Mouse (Mus musculus) liver, embryonic 11.5 days (tissue): ENCODE results near the gene Timp2. TPM values are rescaled to one million over a fixed set of nuclear protein-coding genes. Genes with fewer than 3 reads are reported as not detected.

Experiments used
- ATAC-seq: fragments of 200-750 bp; cut with Nextera tagmentation; replicated peaks from 2 replicates; pipeline ENCODE4 v1.8.0; 2017; ENCODE audit warnings: moderate number of reproducible peaks, mild to moderate bottlenecking, moderate TSS enrichment, moderate library complexity; ENCODE audit not compliant: low FRiP score
- DNase-seq: peaks from one replicate; pipeline ENCODE4 v3.0.0-alpha.2; 2017; ENCODE audit warnings: low spot score
- H3K27ac ChIP-seq: fragments of 300-500 bp; sonication (generic); 2 replicates; pipeline ENCODE4 v1.5.1; 2014; ENCODE audit warnings: mild to moderate bottlenecking, low read depth, low read length, control low read depth
- H3K27me3 ChIP-seq: fragments of 300-500 bp; sonication (generic); replicated peaks from 2 replicates; pipeline ENCODE4 v1.6.1; 2014; ENCODE audit warnings: low read length, mixed read lengths; ENCODE audit not compliant: control insufficient read depth, insufficient read depth
- H3K36me3 ChIP-seq: fragments of 300-500 bp; sonication (generic); 2 replicates; pipeline ENCODE4 v1.6.1; 2014; ENCODE audit warnings: mild to moderate bottlenecking, low read length, moderate library complexity, mixed read lengths; ENCODE audit not compliant: control insufficient read depth, insufficient read depth
- H3K4me1 ChIP-seq: fragments of 300-500 bp; sonication (generic); replicated peaks from 2 replicates; pipeline ENCODE4 v1.6.1; 2014; ENCODE audit warnings: low read length, mixed read lengths; ENCODE audit not compliant: control insufficient read depth, insufficient read depth
- H3K4me2 ChIP-seq: fragments of 300-500 bp; sonication (generic); 2 replicates; pipeline ENCODE4 v1.6.1; 2014; ENCODE audit warnings: mild to moderate bottlenecking, control low read depth, moderate library complexity
- H3K4me3 ChIP-seq: fragments of 300-500 bp; sonication (generic); 2 replicates; pipeline ENCODE4 v1.5.1; 2014; ENCODE audit warnings: low read depth, low read length, control low read depth
- H3K9ac ChIP-seq: fragments of 300-500 bp; sonication (generic); 2 replicates; pipeline ENCODE4 v1.6.1; 2014; ENCODE audit warnings: low read depth, low read length, control low read depth
- H3K9me3 ChIP-seq: fragments of 300-500 bp; sonication (generic); 2 replicates; pipeline ENCODE4 v1.6.1; 2016; ENCODE audit warnings: low read length, inconsistent platforms, mixed read lengths; ENCODE audit not compliant: control insufficient read depth
- WGBS: fragments of 180-500 bp; shearing (Covaris S2); extraction: QIAGEN DNeasy Blood & Tissue Kit; methylation state at CpG from one replicate; pipeline ENCODE4 v1.1.7; 2014; 5-methylcytosine and 5-hydroxymethylcytosine counted together
- polyA plus RNA-seq: library from polyadenylated mRNA; unstranded; fragments of >200 nt; fragmentation: Nextera tagmentation; extraction: Ambion mirVana; gene quantifications from 2 replicates; pipeline ENCODE4 v1.2.1, GENCODE M21; 2014

Timp2 gene
- polyA plus RNA-seq, 1 experiment from 2014 or later: 17.8 TPM

- no peaks in the 10 kb centered on the region for H3K9me3 ChIP-seq
- DNase-seq (no peak), ATAC-seq (no peak)
- H3K27ac ChIP-seq: no peak overlapping the region
- H3K27me3 ChIP-seq: no peaks in the 10 kb centered on the region
- no peak overlapping the region for H3K9ac ChIP-seq
- no peaks in the 10 kb centered on the region for H3K36me3 ChIP-seq
- no peaks in the 10 kb centered on the region for H3K4me1 ChIP-seq
- no peak overlapping the region for H3K4me2 ChIP-seq
- no peak overlapping the region for H3K4me3 ChIP-seq
- 67% methylated on average over 8 of the region's 8 CpGs for WGBS
These were observed 17.9 kb downstream of the Timp2 start for GRCm38 (mm10) chr11:118337491-118338168.

GRCm38 (mm10) chr11:118333431-118333830, 22.1 kb downstream of the Timp2 start:
- ATAC-seq (no peak), DNase-seq (no peak)
- no peaks in the 10 kb centered on the region; the same call in 1 of the 2 replicates for H3K36me3 ChIP-seq
- H3K27ac ChIP-seq: no peak overlapping the region
- H3K4me1 ChIP-seq: no peaks in the 10 kb centered on the region
- no peak overlapping the region for H3K4me2 ChIP-seq
- no peak overlapping the region for H3K9ac ChIP-seq
- 86% methylated on average over 17 of the region's 17 CpGs for WGBS
- H3K27me3 ChIP-seq: no peaks in the 10 kb centered on the region
- H3K9me3 ChIP-seq: no peaks in the 10 kb centered on the region
- H3K4me3 ChIP-seq: no peak overlapping the region

- 85% methylated on average over 11 of the region's 11 CpGs for WGBS
- H3K4me3 ChIP-seq: no peak overlapping the region
These were observed 23.2 kb downstream of the Timp2 start for GRCm38 (mm10) chr11:118332376-118332775.

GRCm38 (mm10) chr11:118330777-118331176, 24.8 kb downstream of the Timp2 start:
- Histone ChIP-seq H3K36me3 (no peaks in the 10 kb centered on the region; the same call in 1 of the 2 replicates), H3K4me3 (no peak overlapping the region), H3K9me3 (no peaks in the 10 kb centered on the region), H3K27me3 (no peaks in the 10 kb centered on the region), H3K4me1 (peaks cover 3% of the 10 kb centered on the region; the same call in 1 of the 2 replicates), H3K4me2 (no peak overlapping the region), H3K9ac (no peak overlapping the region), H3K27ac (no peak overlapping the region)
- DNase-seq: no peak
- WGBS: 91% methylated on average over 16 of the region's 16 CpGs
- ATAC-seq: no peak

More at GRCm38 (mm10) chr11:118332376-118332775, 23.2 kb downstream of the Timp2 start:
- Histone ChIP-seq H3K9ac (no peak overlapping the region), H3K27me3 (no peaks in the 10 kb centered on the region), H3K4me2 (no peak overlapping the region), H3K36me3 (no peaks in the 10 kb centered on the region; the same call in 1 of the 2 replicates), H3K9me3 (no peaks in the 10 kb centered on the region), H3K27ac (no peak overlapping the region), H3K4me1 (no peaks in the 10 kb centered on the region)
- DNase-seq (no peak), ATAC-seq (no peak)

- H3K4me1 ChIP-seq: peaks cover 3% of the 10 kb centered on the region; the same call in 1 of the 2 replicates
- H3K4me2 ChIP-seq: no peak overlapping the region
- no peaks in the 10 kb centered on the region; the same call in 1 of the 2 replicates for H3K36me3 ChIP-seq
- no peaks in the 10 kb centered on the region for H3K27me3 ChIP-seq
- H3K27ac ChIP-seq: no peak overlapping the region
- H3K9me3 ChIP-seq: no peaks in the 10 kb centered on the region
- ATAC-seq (no peak), DNase-seq (no peak)
- H3K4me3 ChIP-seq: no peak overlapping the region
- H3K9ac ChIP-seq: no peak overlapping the region
- 88% methylated on average over 14 of the region's 14 CpGs for WGBS
These were observed 25.2 kb downstream of the Timp2 start for GRCm38 (mm10) chr11:118330361-118330760.

- DNase-seq: no peak
- H3K36me3 ChIP-seq: no peaks in the 10 kb centered on the region; the same call in 1 of the 2 replicates
- 81% methylated on average over 5 of the region's 5 CpGs for WGBS
- H3K27ac ChIP-seq: no peak overlapping the region
- H3K4me1 ChIP-seq: peaks cover 3% of the 10 kb centered on the region
- no peaks in the 10 kb centered on the region for H3K9me3 ChIP-seq
- H3K4me2 ChIP-seq: no peak overlapping the region
- H3K9ac ChIP-seq: no peak overlapping the region
- no peak for ATAC-seq
- H3K27me3 ChIP-seq: no peaks in the 10 kb centered on the region
- no peak overlapping the region for H3K4me3 ChIP-seq
These were observed 26.6 kb downstream of the Timp2 start for GRCm38 (mm10) chr11:118328947-118329346.

- Histone ChIP-seq H3K4me2 (no peak overlapping the region), H3K36me3 (no peaks in the 10 kb centered on the region; the same call in 1 of the 2 replicates), H3K9me3 (no peaks in the 10 kb centered on the region), H3K27ac (no peak overlapping the region), H3K9ac (no peak overlapping the region), H3K27me3 (no peaks in the 10 kb centered on the region), H3K4me3 (no peak overlapping the region), H3K4me1 (peaks cover 3% of the 10 kb centered on the region)
- ATAC-seq: no peak
- no peak for DNase-seq
- 88% methylated on average over 6 of the region's 6 CpGs for WGBS
These were observed 27.0 kb downstream of the Timp2 start for GRCm38 (mm10) chr11:118328511-118328910.

GRCm38 (mm10) chr11:118326991-118327971, 28.3 kb downstream of the Timp2 start:
- no peak overlapping the region for H3K9ac ChIP-seq
- DNase-seq: no peak
- 79% methylated on average over 24 of the region's 24 CpGs for WGBS
- H3K4me2 ChIP-seq: no peak overlapping the region
- no peak for ATAC-seq
- no peak overlapping the region for H3K27ac ChIP-seq
- peaks cover 3% of the 10 kb centered on the region for H3K4me1 ChIP-seq
- no peaks in the 10 kb centered on the region for H3K27me3 ChIP-seq
- H3K9me3 ChIP-seq: no peaks in the 10 kb centered on the region
- H3K4me3 ChIP-seq: no peak overlapping the region
- H3K36me3 ChIP-seq: no peaks in the 10 kb centered on the region; the same call in 1 of the 2 replicates
